Mouse (Mus musculus): ENCODE measurements at regions not wholly inside any gene's neighbourhood (a gene's known extent, or its start where the extent isn't known, plus 50 kb on each side); places are given as distances from the start of the nearest gene placed in this dataset.
A peak's percentile ranks its signal among the peaks of the same experiment; 100 is the strongest.
"Not testable (repeated sequence)": the region's sequence is repeated elsewhere in the genome, so short reads cannot be mapped to it uniquely, and the experiment has no call there.

DNA sequence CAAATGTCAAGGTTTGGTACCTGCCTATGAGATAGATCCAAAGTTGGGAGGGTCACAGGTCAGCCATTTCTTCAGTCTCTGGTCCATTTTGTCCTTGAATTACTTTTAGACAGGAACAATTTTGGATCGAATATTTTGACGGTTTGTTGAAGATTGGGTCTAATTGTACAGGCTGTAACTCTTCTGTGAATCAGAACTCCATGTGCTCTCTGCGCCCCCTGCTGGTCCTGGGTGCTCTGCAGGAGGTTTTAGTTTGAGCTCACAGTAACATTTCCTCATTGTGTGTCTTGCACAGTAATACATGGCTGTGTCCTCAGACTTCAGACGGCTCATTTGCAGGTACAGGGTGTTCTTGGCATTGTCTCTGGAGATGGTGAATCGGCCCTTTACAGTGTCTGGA, 158.1 kb downstream of the Adam6a start:
- not testable (repeated sequence) for DNase-seq

GRCm38 (mm10) chr12:113716406-113716805, 172.7 kb downstream of the Adam6a start:
- DNase-seq, result peak; percentile 2

GRCm38 (mm10) chr12:113735847-113736246, 192.1 kb downstream of the Adam6a start:
- DNase-seq, result peak; percentile 7

DNA sequence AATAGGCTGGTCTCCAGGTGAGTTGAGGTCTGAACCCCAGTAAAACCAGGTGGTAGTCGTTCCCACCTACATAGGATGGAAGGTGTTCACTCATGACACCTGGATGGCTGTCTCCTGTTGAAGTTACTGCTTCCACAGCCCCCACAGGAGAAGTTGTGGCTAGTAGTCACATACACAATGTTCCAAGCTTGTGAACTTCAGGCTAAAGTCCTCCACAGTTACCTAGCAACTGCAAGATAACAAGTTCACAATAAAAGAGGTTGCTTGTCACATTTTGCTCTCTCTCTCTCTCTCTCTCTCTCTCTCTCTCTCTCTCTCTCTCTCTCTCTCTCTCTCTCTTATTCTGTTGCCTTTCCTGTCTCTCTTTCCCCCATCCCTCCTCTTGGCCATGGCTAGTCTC, 202.6 kb downstream of the Adam6a start:
- no peak for DNase-seq

- no peak for DNase-seq
Observed at GRCm38 (mm10) chr12:113747987-113748386, 204.3 kb downstream of the Adam6a start.

GRCm38 (mm10) chr12:113769587-113769986, 225.9 kb downstream of the Adam6a start:
- no peak for DNase-seq

DNA sequence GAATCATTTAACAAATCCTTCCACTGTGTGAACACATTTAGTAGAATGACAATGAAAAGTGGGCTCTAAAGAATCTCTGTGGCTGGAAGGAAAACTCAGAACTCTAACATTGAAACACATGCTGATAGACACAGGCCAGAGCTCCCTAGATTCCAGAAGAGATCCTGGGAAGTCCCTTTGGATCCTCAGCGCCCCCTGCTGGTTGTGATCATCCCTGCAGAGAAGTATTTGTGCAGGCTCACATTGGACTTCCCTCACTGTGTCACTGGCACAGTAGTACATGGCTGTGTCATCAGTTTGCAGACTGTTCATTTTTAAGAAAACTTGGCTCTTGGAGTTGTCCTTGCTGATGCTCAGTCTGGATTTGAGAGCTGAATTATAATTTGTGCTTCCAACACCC, 252.2 kb downstream of the Adam6a start:
- peak; percentile 2 for DNase-seq

DNA sequence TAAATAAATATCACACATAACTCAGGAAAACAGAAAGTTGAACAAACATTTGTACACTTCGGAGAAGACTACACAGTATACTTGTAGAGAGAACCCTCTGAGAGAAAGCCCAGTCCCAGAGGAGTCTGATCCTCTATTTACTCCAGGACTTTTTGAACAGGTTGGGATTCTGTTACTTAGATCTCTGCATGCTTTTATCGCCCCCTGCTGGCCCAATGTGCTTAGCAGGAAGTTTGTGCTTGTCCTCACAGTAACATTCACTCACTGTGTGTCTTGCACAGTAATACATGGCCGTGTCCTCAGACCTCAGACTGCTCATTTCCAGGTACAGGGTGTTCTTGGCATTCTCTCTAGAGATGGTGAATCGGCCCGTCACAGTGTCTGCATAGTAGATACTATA, 282.7 kb downstream of the Adam6a start:
- no peak for DNase-seq

GRCm38 (mm10) chr12:113858893-113859292, 315.2 kb downstream of the Adam6a start:
- DNase-seq, result peak; percentile 16

DNA sequence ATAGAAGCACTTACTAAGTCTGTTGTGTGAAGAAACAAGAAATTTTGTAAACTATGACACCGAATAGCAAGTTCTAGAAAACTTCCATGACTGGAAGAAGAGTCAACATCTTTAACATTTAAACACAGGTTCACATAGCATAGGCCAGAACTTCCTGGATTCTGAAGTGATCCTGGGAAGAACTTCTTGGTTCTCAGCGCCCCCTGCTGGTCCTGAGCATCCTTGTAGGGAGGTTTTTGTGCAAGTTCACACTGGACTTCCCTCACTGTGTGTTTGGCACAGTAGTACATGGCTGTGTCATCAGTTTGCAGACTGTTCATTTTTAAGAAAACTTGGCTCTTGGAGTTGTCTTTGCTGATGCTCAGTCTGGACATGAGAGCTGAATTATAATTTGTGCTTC, 335.1 kb downstream of the Adam6a start:
- peak; percentile 5 for DNase-seq

DNA sequence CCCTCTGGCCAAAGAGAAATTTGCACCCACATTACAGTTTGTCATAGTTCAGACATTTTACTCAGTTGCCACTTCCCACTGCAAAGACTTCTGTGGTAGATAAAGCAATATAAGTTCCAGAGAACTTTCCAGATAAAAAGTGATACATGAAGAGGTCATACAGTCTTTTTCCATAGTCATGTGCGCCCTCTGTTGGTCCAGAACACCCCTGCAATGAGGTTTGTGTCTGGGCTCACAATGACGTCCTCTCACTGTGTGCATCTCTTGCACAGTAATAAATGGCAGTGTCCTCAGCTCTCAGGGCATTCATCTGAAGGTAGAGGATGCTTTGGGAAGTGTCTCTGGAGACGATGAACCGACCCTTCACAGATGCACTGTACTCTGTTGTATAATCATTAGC, 352.4 kb downstream of the Adam6a start:
- DNase-seq, result no peak

DNA sequence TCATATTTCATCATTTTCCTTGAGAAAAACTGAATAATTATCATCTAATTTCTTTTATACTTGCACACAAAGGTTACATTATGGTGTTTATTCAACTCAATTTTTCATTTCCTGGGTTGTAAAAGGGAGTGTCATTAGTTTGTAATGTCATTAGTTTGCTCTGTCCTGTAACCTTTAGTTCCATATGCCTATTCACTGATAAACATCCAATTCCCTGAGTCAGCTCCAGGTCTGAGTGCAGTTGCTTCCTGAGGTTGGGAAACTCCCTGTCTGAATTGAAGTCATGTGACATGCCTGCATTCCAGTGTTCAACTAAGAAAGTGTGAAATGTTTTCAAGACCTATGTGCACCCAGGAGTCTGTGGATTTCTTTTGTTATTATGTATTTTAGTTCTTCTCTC, 362.8 kb downstream of the Adam6a start:
- DNase-seq, result no peak

- DNase-seq, result no peak
Observed at GRCm38 (mm10) chr12:113907751-113908150, 364.0 kb downstream of the Adam6a start.

GRCm38 (mm10) chr12:113911770-113912169, 368.1 kb downstream of the Adam6a start:
- no peak for DNase-seq

GRCm38 (mm10) chr12:113940721-113941120, 397.0 kb downstream of the Adam6a start:
- no peak for DNase-seq

DNA sequence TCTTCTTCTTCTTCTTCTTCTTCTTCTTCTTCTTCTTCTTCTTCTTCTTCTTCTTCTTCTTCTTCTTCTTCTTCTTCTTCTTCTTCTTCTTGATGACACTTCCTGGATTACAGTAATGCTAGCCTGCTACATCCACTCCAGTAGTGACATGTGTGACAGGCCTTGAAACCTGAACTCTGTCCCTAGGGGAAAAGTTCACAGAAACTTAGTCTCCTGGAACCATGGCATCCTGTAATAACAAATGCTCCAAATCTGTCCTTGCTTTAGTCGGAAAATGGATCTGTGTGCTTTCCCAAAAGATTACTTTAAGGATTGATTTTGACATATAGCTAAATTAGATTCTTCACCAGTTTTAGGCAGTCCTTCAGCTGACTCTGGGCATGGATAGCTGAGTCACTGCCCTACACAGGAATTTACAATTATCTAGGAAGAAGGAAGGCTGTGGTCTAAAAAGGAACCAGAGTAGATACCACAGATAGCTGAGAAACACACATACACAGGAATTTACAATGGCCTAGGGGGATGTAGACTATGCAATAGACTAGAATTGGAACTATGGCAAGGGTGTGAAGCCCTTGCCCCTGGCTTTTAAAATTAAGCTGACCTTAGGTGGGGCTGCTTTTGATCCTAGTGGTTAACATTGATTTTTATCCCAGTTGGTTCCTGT, 400.1 kb downstream of the Adam6a start:
- not testable (repeated sequence) for DNase-seq

- not testable (repeated sequence) for DNase-seq
Observed at GRCm38 (mm10) chr12:113945786-113946185, 402.1 kb downstream of the Adam6a start.

- not testable (repeated sequence) for DNase-seq
Observed at GRCm38 (mm10) chr12:113948017-113948416, 404.3 kb downstream of the Adam6a start.

GRCm38 (mm10) chr12:113974271-113974670, 430.6 kb downstream of the Adam6a start:
- no peak for DNase-seq

DNA sequence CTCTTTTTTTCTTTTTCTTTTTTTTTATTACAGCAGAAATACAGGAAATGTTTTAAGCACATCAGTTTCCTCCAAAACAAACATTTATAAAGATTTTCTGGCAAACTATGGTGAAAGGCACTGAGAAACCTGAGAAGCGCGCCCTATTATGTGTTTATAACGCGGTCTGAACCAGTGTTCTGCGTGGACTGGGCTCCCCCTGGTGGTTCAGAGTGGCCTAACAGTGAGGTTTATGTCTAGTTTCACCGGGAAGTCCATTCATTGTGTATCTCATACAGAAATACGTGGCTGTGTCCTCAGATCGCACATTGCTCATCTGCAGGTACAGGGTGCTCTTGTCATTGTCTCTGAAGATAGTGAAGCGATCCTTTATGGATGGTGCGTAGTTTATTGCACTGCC, 437.9 kb downstream of the Adam6a start:
- peak; percentile 80 for DNase-seq

DNA sequence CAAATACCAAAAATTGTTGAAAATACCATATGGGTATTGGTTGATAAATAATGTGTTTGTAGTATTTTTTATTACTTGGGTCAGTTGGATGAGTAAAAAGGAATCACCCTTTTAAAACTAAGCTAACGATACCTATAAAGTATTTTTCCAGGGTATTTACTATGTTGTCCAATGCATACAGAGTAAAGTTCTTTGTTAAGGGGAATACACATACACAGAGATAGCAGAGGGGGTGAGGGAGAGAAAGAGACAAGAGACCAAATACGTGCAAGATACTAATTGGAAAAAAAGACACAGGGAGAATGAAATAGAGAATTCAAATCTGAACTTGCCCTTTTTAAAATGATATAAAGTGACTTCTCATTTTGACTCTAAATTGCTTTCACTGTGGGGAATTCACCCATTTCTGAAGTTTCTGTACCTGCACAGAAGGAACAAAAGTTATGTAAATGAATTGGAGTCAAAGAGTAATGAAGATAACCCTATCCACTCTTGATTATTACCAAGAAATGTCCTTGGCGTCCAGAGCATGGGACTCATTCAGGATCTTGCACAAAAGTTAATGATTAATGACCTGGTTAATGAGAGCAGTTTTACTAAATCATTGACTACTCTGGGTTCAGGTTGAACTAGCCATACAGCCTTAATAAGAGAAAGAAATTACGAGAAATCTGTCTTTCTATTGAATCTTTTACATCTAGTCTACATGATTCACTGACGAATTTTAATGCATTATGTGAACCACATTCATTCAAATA, 443.7 kb downstream of the Adam6a start:
- no peak for DNase-seq

- no peak for DNase-seq
Observed at GRCm38 (mm10) chr12:113992425-113992824, 448.7 kb downstream of the Adam6a start.

DNA sequence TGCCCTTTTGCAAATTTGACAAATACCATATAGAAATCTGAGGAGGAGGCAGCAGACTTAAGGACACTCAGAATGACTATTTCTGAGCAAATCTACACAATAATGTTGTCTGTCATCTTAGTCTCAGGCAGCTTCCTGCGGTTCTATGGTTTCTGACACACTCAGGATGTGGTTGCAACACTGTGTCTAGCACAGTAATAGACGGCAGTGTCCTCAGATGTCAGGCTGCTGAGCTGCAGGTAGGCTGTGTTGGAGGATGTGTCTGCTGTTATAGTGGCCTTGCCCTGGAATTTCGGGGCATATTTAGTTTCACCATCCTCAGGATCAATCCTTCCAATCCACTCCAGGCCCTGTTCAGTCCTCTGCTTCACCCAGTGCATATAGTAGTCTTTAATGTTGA, 450.6 kb downstream of the Adam6a start:
- not testable (repeated sequence) for DNase-seq

DNA sequence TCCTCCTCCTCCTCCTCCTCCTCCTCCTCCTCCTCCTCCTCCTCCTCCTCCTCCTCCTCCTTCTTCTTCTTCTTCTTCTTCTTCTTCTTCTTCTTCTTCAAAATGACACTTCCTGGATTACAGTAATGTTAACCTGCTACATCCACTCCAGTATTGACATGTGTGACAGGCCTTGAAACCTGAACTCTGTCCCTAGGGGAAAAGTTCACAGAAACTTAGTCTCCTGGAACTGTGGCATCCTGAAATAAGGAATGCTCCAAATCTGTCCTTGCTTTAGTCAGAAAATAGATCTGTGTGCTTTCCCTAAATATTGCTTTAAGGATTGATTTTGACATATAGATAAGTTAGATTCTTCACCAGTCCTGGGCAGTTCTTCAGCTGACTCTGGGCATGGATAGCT, 464.8 kb downstream of the Adam6a start:
- not testable (repeated sequence) for DNase-seq

- DNase-seq, result no peak
Observed at GRCm38 (mm10) chr12:114009391-114009790, 465.7 kb downstream of the Adam6a start.

Measured in right cerebral cortex, postnatal 14 days (tissue).